Mouse (Mus musculus) liver, postnatal 0 days (tissue): ENCODE measurements around the gene Nfasc.

Experiments used
- CTCF ChIP-seq: sonication (generic); IDR thresholded peaks from 2 replicates; pipeline ENCODE4 v1.5.1; 2016; ENCODE audit warnings: antibody characterized with exemption, low read depth
- EP300 ChIP-seq: IDR thresholded peaks from 2 replicates; pipeline ENCODE4 v1.6.1; 2016; ENCODE audit warnings: antibody characterized with exemption, low read depth, mild to moderate bottlenecking

DNA sequence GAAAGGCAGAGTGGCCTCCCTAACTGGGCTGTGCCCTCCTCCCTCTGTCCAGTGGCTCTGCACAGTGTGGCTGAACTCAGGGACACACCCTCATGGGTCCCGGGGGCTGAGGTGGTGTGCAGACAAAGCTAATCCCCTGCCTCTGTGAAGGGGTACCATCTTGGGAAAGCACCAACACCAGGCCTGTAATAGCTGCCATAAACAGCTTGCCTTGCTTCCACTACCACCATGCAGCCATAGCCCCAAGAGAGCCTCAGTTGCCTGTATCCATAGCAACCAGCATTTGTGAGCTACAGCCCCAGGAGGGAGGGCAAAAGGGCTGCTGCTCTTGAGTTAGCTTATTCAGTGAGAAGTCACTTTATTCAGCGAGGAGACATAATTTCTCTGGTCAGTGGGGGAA is 45.4 kb downstream of the Nfasc start:
- TF ChIP-seq CTCF: no peak
- no peak for TF ChIP-seq EP300
